Comparison of ENCODE assay signal across 24 mouse cellular contexts in genomic region chr10:79542171-79542570, GRCm38 (mm10). TPM values are rescaled to one million over a fixed set of nuclear protein-coding genes. Genes with fewer than 3 reads are reported as not detected.
A peak's percentile ranks its signal among the peaks of the same experiment; 100 is the strongest.
DNase-seq lines count a peak whose midpoint lies in the region; ATAC-seq lines count a peak whose summit lies in the region.
"Had no signal": no experiment of that assay in that cellular context is flagged by ENCODE, and none has a peak within 500 bp of the region (broad histone marks: within the 10 kb centered on the region; RNA-seq: fewer than 3 reads in every experiment).

No protein-coding gene starts in this region.

- H3K27me3 ChIP-seq in hindbrain, embryonic 10.5 days (ENCODE audit: insufficient read depth, poor library complexity, severe bottlenecking), result no peaks in the 10 kb centered on the region
- H3K27me3 ChIP-seq in hindbrain, embryonic 12.5 days, result no peaks in the 10 kb centered on the region
- H3K27me3 ChIP-seq in kidney, embryonic 16.5 days (ENCODE audit: insufficient read depth, low read length), result no peaks in the 10 kb centered on the region
- H3K27me3 ChIP-seq: embryonic facial prominence, embryonic 13.5 days; forebrain, embryonic 15.5 days; heart, embryonic 15.5 days; liver, embryonic 13.5 days; midbrain, embryonic 12.5 days; neural tube, embryonic 15.5 days had no signal

- 93% methylated on average over 11 of the region's 11 CpGs for WGBS in hindbrain, embryonic 10.5 days
- WGBS in hindbrain, embryonic 12.5 days, result 92% methylated on average over 11 of the region's 11 CpGs
- WGBS in kidney, embryonic 16.5 days, result 93% methylated on average over 11 of the region's 11 CpGs

- H3K4me1 ChIP-seq in hindbrain, embryonic 10.5 days (replicated peaks), result no peaks in the 10 kb centered on the region; the same call in 1 of the 2 replicates
- H3K4me1 ChIP-seq in hindbrain, embryonic 12.5 days, result no peaks in the 10 kb centered on the region
- 0 out of 2 replicates have a peak, but pooled peaks cover 3% of the 10 kb centered on the region for H3K4me1 ChIP-seq in kidney, embryonic 16.5 days (ENCODE audit: insufficient read depth, low read length)
- H3K4me1 ChIP-seq: embryonic facial prominence, embryonic 13.5 days; forebrain, embryonic 15.5 days; midbrain, embryonic 12.5 days; neural tube, embryonic 15.5 days had no signal

- H3K9me3 ChIP-seq in hindbrain, embryonic 10.5 days, result no peaks in the 10 kb centered on the region
- H3K9me3 ChIP-seq in hindbrain, embryonic 12.5 days (replicated peaks), result no peaks in the 10 kb centered on the region
- no peaks in the 10 kb centered on the region for H3K9me3 ChIP-seq in kidney, embryonic 16.5 days (ENCODE audit: low read length)
- H3K9me3 ChIP-seq: embryonic facial prominence, embryonic 13.5 days; forebrain, embryonic 15.5 days; heart, embryonic 15.5 days; liver, embryonic 13.5 days; midbrain, embryonic 12.5 days; neural tube, embryonic 15.5 days had no signal

- no peak overlapping the region for H3K4me2 ChIP-seq in hindbrain, embryonic 12.5 days (replicated peaks)
- H3K4me2 ChIP-seq in kidney, embryonic 16.5 days (replicated peaks; ENCODE audit: low read depth, low read length), result no peak overlapping the region
- H3K4me2 ChIP-seq: embryonic facial prominence, embryonic 13.5 days; forebrain, embryonic 15.5 days; heart, embryonic 15.5 days; liver, embryonic 13.5 days; lung, embryonic 14.5 days; midbrain, embryonic 12.5 days; neural tube, embryonic 15.5 days had no signal

- peaks cover 95% of the 10 kb centered on the region for H3K36me3 ChIP-seq in hindbrain, embryonic 10.5 days
- peaks cover 95% of the 10 kb centered on the region for H3K36me3 ChIP-seq in hindbrain, embryonic 12.5 days
- H3K36me3 ChIP-seq in kidney, embryonic 16.5 days (ENCODE audit: insufficient read depth, low read length), result peaks cover 78% of the 10 kb centered on the region

- peak; percentile 4 for DNase-seq in cerebellum, adult 11-12 months
- DNase-seq in cerebellum, adult 11 months, result no peak
- DNase-seq in hindbrain, embryonic 10.5 days (ENCODE audit: low spot score), result peak; percentile 1
- peak; percentile 43 to 49 for DNase-seq in kidney, postnatal 25 days
- peak; percentile 49 for DNase-seq in testis, postnatal 10 days (ENCODE audit: low spot score)
- no peak for DNase-seq in testis, postnatal 14 days (ENCODE audit: low spot score)
- DNase-seq: cerebellum, adult 2 months; gastrocnemius, postnatal 14 days; left cerebral cortex, postnatal 4 days; liver, embryonic 13.5 days; lung, embryonic 14.5 days; right cerebral cortex, adult 18-20 months; thymus, postnatal 25 days had no signal

- H3K4me3 ChIP-seq in hindbrain, embryonic 10.5 days, result no peak overlapping the region
- no peak overlapping the region for H3K4me3 ChIP-seq in hindbrain, embryonic 12.5 days
- no peak overlapping the region for H3K4me3 ChIP-seq in kidney, embryonic 16.5 days (ENCODE audit: low read length)
- H3K4me3 ChIP-seq: embryonic facial prominence, embryonic 13.5 days; erythroblast, embryonic 14.5 days; forebrain, embryonic 15.5 days; heart, adult 2 months; heart, embryonic 15.5 days; liver, embryonic 13.5 days; midbrain, embryonic 12.5 days; neural tube, embryonic 15.5 days had no signal

- H3K27ac ChIP-seq in hindbrain, embryonic 10.5 days, result no peak overlapping the region
- no peak overlapping the region for H3K27ac ChIP-seq in hindbrain, embryonic 12.5 days
- H3K27ac ChIP-seq in kidney, embryonic 16.5 days (ENCODE audit: low read length), result no peak overlapping the region
- H3K27ac ChIP-seq: embryonic facial prominence, embryonic 13.5 days; forebrain, embryonic 15.5 days; heart, adult 2 months; heart, embryonic 15.5 days; liver, embryonic 13.5 days; midbrain, embryonic 12.5 days; neural tube, embryonic 15.5 days had no signal

- no peak for ATAC-seq in hindbrain, embryonic 12.5 days (ENCODE audit: low FRiP score)
- ATAC-seq in kidney, embryonic 16.5 days (ENCODE audit: low FRiP score, low TSS enrichment), result no peak
- ATAC-seq: CD4-positive, CD25-positive, alpha-beta regulatory T cell, adult 4 months; forebrain, embryonic 15.5 days; hindbrain, embryonic 16.5 days had no signal

- no peak overlapping the region for H3K9ac ChIP-seq in hindbrain, embryonic 12.5 days
- no peak overlapping the region for H3K9ac ChIP-seq in kidney, embryonic 16.5 days (replicated peaks; ENCODE audit: low read length)
- H3K9ac ChIP-seq: embryonic facial prominence, embryonic 13.5 days; forebrain, embryonic 15.5 days; heart, embryonic 15.5 days; liver, embryonic 13.5 days; lung, embryonic 14.5 days; midbrain, embryonic 12.5 days; neural tube, embryonic 15.5 days had no signal

RNA-seq across cellular contexts. Expression of gene Plpp2, which starts 8.6 kb away (rescaled TPM):
- 19.3 and 25.7 TPM in 2 replicates for polyA plus RNA-seq in hindbrain, embryonic 10.5 days (2016; fragmentation: Nextera tagmentation; extraction: Ambion mirVana)
- polyA plus RNA-seq in hindbrain, embryonic 12.5 days (2016; fragmentation: Nextera tagmentation; extraction: Ambion mirVana), result 13.4 and 14.6 TPM in 2 replicates
- 53.6 and 58.1 TPM in 2 replicates for polyA plus RNA-seq in kidney, embryonic 16.5 days (2015; fragmentation: Nextera tagmentation; extraction: Ambion mirVana)

RNA-seq across cellular contexts. Expression of gene Mier2, which starts 12.8 kb away (rescaled TPM):
- 70.0 and 77.2 TPM in 2 replicates for polyA plus RNA-seq in hindbrain, embryonic 10.5 days (2016; fragmentation: Nextera tagmentation; extraction: Ambion mirVana)
- polyA plus RNA-seq in hindbrain, embryonic 12.5 days (2016; fragmentation: Nextera tagmentation; extraction: Ambion mirVana), result 57.8 and 66.1 TPM in 2 replicates
- 56.2 and 60.1 TPM in 2 replicates for polyA plus RNA-seq in kidney, embryonic 16.5 days (2015; fragmentation: Nextera tagmentation; extraction: Ambion mirVana)

RNA-seq across cellular contexts. Expression of gene Theg, which starts 45.0 kb away (rescaled TPM):
- not detected in 2 replicates for polyA plus RNA-seq in hindbrain, embryonic 10.5 days (2016; fragmentation: Nextera tagmentation; extraction: Ambion mirVana)
- polyA plus RNA-seq in hindbrain, embryonic 12.5 days (2016; fragmentation: Nextera tagmentation; extraction: Ambion mirVana), result not detected in 2 replicates
- not detected in 2 replicates for polyA plus RNA-seq in kidney, embryonic 16.5 days (2015; fragmentation: Nextera tagmentation; extraction: Ambion mirVana)
- polyA plus RNA-seq: CD4-positive, CD25-positive, alpha-beta regulatory T cell, adult 4 months; cerebellum, adult 2 months; embryonic facial prominence, embryonic 13.5 days; erythroblast, embryonic 14.5 days; forebrain, embryonic 15.5 days; heart, embryonic 15.5 days; hindbrain, embryonic 16.5 days; liver, embryonic 13.5 days; lung, embryonic 14.5 days; midbrain, embryonic 12.5 days had no signal

Comparison
In these comparisons a context has a peak if more than half of its experiments do, and no peak if none do; other contexts are left out.
1. DNase-seq: peak in cerebellum, adult 11-12 months (single experiment), hindbrain, embryonic 10.5 days (single experiment), kidney, postnatal 25 days (2 of 2) and testis, postnatal 10 days (single experiment); none in cerebellum, adult 11 months (single experiment) and testis, postnatal 14 days (single experiment).